In the genomic region with DNA sequence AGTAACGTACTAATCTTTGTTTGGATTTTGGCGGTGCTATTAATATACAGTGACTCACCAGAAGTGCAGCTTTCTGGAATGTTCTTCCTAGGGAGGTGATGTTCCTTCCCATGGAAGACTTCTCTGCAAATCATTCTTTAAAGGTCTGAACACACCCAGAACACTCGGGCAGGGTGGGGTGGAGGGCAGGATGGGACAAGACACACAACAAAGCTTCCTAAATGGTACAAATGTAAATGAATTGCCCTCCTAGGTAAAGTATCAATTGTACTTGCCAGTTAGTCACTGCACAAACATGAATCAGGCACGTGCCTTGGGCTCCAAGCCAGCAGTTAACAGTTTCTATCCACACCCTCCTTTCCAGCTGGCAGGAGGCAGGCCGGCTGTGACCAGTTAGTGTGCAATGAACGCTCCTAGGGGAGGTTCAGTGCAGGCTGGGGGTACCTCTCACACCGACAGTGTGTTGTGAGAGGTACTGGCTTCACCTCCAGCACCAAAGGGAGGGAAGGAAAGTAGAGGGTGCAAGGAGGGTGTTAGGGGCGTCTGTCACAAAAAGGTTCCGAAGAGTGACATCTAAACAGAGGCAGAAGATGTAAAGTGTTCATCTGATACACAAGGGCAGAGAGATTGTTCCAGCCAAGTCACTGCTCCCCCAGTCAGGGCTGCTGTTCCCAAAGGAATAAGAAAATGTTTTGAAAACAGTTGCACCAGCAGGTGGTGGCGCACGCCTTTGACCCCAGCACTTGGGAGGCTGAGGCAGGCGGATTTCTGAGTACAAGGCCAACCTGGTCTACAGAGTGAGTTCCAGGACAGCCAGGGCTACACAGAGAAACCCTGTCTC, we compare ENCODE assay signal across 8 mouse cellular contexts. TPM values are rescaled to one million over a fixed set of nuclear protein-coding genes. Genes with fewer than 3 reads are reported as not detected.
A peak's percentile ranks its signal among the peaks of the same experiment; 100 is the strongest.
DNase-seq lines count a peak whose midpoint lies in the region; ATAC-seq lines count a peak whose summit lies in the region.

No protein-coding gene starts in this region.

- no peak overlapping the region for H3K4me2 ChIP-seq in hindbrain, embryonic 16.5 days (ENCODE audit: low read length)
- no peak overlapping the region for H3K4me2 ChIP-seq in hindbrain, embryonic 12.5 days (replicated peaks)

- H3K4me1 ChIP-seq in hindbrain, embryonic 16.5 days (ENCODE audit: control insufficient read depth, insufficient read depth, low read depth, low read length) = no peaks in the 10 kb centered on the region; the same call in 1 of the 2 replicates
- no peaks in the 10 kb centered on the region for H3K4me1 ChIP-seq in hindbrain, embryonic 12.5 days
- H3K4me1 ChIP-seq in heart, embryonic 10.5 days = peaks cover 7% of the 10 kb centered on the region

- H3K27me3 ChIP-seq in hindbrain, embryonic 16.5 days (replicated peaks; ENCODE audit: control insufficient read depth, insufficient read depth, low read length) = no peaks in the 10 kb centered on the region
- no peaks in the 10 kb centered on the region for H3K27me3 ChIP-seq in hindbrain, embryonic 12.5 days
- no peaks in the 10 kb centered on the region for H3K27me3 ChIP-seq in heart, embryonic 10.5 days (ENCODE audit: insufficient read depth, poor library complexity, severe bottlenecking)

- H3K9me3 ChIP-seq in hindbrain, embryonic 16.5 days (ENCODE audit: control insufficient read depth, low read length) = no peaks in the 10 kb centered on the region
- H3K9me3 ChIP-seq in hindbrain, embryonic 12.5 days (replicated peaks) = no peaks in the 10 kb centered on the region
- no peaks in the 10 kb centered on the region for H3K9me3 ChIP-seq in heart, embryonic 10.5 days

- H3K36me3 ChIP-seq in hindbrain, embryonic 16.5 days (ENCODE audit: control insufficient read depth, insufficient read depth, low read length) = peaks cover 22% of the 10 kb centered on the region
- H3K36me3 ChIP-seq in hindbrain, embryonic 12.5 days = peaks cover 57% of the 10 kb centered on the region
- H3K36me3 ChIP-seq in heart, embryonic 10.5 days = peaks cover 53% of the 10 kb centered on the region

- 64% methylated on average over 12 of the region's 12 CpGs for WGBS in hindbrain, embryonic 16.5 days
- WGBS in hindbrain, embryonic 12.5 days = 79% methylated on average over 12 of the region's 12 CpGs
- 61% methylated on average over 12 of the region's 12 CpGs for WGBS in heart, embryonic 10.5 days

- H3K27ac ChIP-seq in hindbrain, embryonic 16.5 days (ENCODE audit: low read depth, low read length) = no peak overlapping the region
- H3K27ac ChIP-seq in hindbrain, embryonic 12.5 days = no peak overlapping the region
- H3K27ac ChIP-seq in heart, embryonic 10.5 days = peak overlapping the region; percentile 56

- no peak overlapping the region for H3K9ac ChIP-seq in hindbrain, embryonic 16.5 days (ENCODE audit: low read depth, low read length)
- no peak overlapping the region for H3K9ac ChIP-seq in hindbrain, embryonic 12.5 days

- 0 out of 2 replicates have a peak, but pooled peaks have one; percentile 20 for ATAC-seq in hindbrain, embryonic 16.5 days
- ATAC-seq in hindbrain, embryonic 12.5 days (ENCODE audit: low FRiP score) = no peak
- peak; percentile 39 for ATAC-seq in megakaryocyte-erythroid progenitor cell, adult 5-6 weeks (replicated peaks; ENCODE audit: low FRiP score, low TSS enrichment, poor library complexity, severe bottlenecking)

- peak; percentile 78 for DNase-seq in adrenal gland, postnatal 10 days
- peak; percentile 86 for DNase-seq in heart, embryonic 10.5 days (ENCODE audit: low spot score)
- DNase-seq in kidney, postnatal 10 days = peak; percentile 85
- peak; percentile 82 to 88 for DNase-seq in urinary bladder, postnatal 36 days (ENCODE audit: low spot score in 2 of 2)
- DNase-seq in spleen, adult 18-20 months = no peak

- H3K4me3 ChIP-seq in hindbrain, embryonic 16.5 days (ENCODE audit: low read length) = no peak overlapping the region
- H3K4me3 ChIP-seq in hindbrain, embryonic 12.5 days = no peak overlapping the region
- no peak overlapping the region for H3K4me3 ChIP-seq in heart, embryonic 10.5 days

RNA-seq across cellular contexts. Expression of a gene that starts 5.7 kb away (rescaled TPM):
- polyA plus RNA-seq in hindbrain, embryonic 16.5 days (2015; fragmentation: Nextera tagmentation; extraction: Ambion mirVana) = 0.16 and 0.55 TPM in 2 replicates
- not detected in 2 replicates for polyA plus RNA-seq in hindbrain, embryonic 12.5 days (2016; fragmentation: Nextera tagmentation; extraction: Ambion mirVana)
- total RNA-seq in adrenal gland, postnatal 10 days (2021) = not detected
- 0.15 TPM in 1 of 2 replicates, not detected in the other for polyA plus RNA-seq in heart, embryonic 10.5 days (2016; fragmentation: Nextera tagmentation; extraction: Ambion mirVana)
- total RNA-seq in megakaryocyte-erythroid progenitor cell, adult 5-6 weeks (2014; fragmentation: Nextera tagmentation) = not detected in 2 replicates
- total RNA-seq in megakaryocyte-erythroid progenitor cell, adult 5-6 weeks (2017) = not detected in 2 replicates

RNA-seq across cellular contexts. Expression of a gene that starts 14.4 kb away (rescaled TPM):
- polyA plus RNA-seq in hindbrain, embryonic 16.5 days (2015; fragmentation: Nextera tagmentation; extraction: Ambion mirVana) = 1,477 and 1,618 TPM in 2 replicates
- 1,025 and 1,103 TPM in 2 replicates for polyA plus RNA-seq in hindbrain, embryonic 12.5 days (2016; fragmentation: Nextera tagmentation; extraction: Ambion mirVana)
- total RNA-seq in adrenal gland, postnatal 10 days (2021) = 100 to 1,000 TPM; 271 to 276 TPM
- polyA plus RNA-seq in heart, embryonic 10.5 days (2016; fragmentation: Nextera tagmentation; extraction: Ambion mirVana) = 620 and 1,082 TPM in 2 replicates
- 1,358 and 1,376 TPM in 2 replicates for total RNA-seq in megakaryocyte-erythroid progenitor cell, adult 5-6 weeks (2014; fragmentation: Nextera tagmentation)
- total RNA-seq in megakaryocyte-erythroid progenitor cell, adult 5-6 weeks (2017) = 3,639 and 4,695 TPM in 2 replicates

RNA-seq across cellular contexts. Expression of a gene that starts 49.6 kb away (rescaled TPM):
- polyA plus RNA-seq in hindbrain, embryonic 16.5 days (2015; fragmentation: Nextera tagmentation; extraction: Ambion mirVana) = 23.0 TPM in 2 replicates
- 31.3 and 32.9 TPM in 2 replicates for polyA plus RNA-seq in hindbrain, embryonic 12.5 days (2016; fragmentation: Nextera tagmentation; extraction: Ambion mirVana)
- total RNA-seq in adrenal gland, postnatal 10 days (2021) = 10 to 100 TPM; 37.2 to 45.6 TPM
- 15.4 and 21.6 TPM in 2 replicates for polyA plus RNA-seq in heart, embryonic 10.5 days (2016; fragmentation: Nextera tagmentation; extraction: Ambion mirVana)
- 19.0 and 42.1 TPM in 2 replicates for total RNA-seq in megakaryocyte-erythroid progenitor cell, adult 5-6 weeks (2014; fragmentation: Nextera tagmentation)
- 29.1 and 29.5 TPM in 2 replicates for total RNA-seq in megakaryocyte-erythroid progenitor cell, adult 5-6 weeks (2017)

Comparison
In these comparisons a context has a peak if more than half of its experiments do, and no peak if none do; other contexts are left out.
1. DNase-seq: peak in adrenal gland, postnatal 10 days (single experiment), heart, embryonic 10.5 days (single experiment), kidney, postnatal 10 days (single experiment) and urinary bladder, postnatal 36 days (2 of 2); none in spleen, adult 18-20 months (0 of 2).